Mouse (Mus musculus) midbrain, embryonic 14.5 days (tissue): ENCODE data around the gene Rbm15. TPM values are rescaled to one million over a fixed set of nuclear protein-coding genes. Genes with fewer than 3 reads are reported as not detected.

Source experiments
- ATAC-seq: fragments of 200-750 bp; cut with Nextera tagmentation; 2 replicates; pipeline ENCODE4 v1.8.0; 2017; ENCODE audit warnings: moderate number of reproducible peaks, moderate library complexity; ENCODE audit not compliant: low FRiP score, low TSS enrichment
- DNase-seq: peaks from one replicate; pipeline ENCODE4 v3.0.0-alpha.2; 2015
- H3K27ac ChIP-seq: fragments of 300-500 bp; sonication (generic); replicated peaks from 2 replicates; pipeline ENCODE4 v1.5.1; 2014; ENCODE audit warnings: mild to moderate bottlenecking, low read depth, low read length, moderate library complexity
- H3K27me3 ChIP-seq: fragments of 300-500 bp; sonication (generic); 2 replicates; pipeline ENCODE4 v1.6.1; 2014; ENCODE audit warnings: low read length, control low read depth, mixed read lengths; ENCODE audit not compliant: control insufficient read depth, insufficient read depth
- H3K36me3 ChIP-seq: fragments of 300-500 bp; sonication (generic); 2 replicates; pipeline ENCODE4 v1.6.1; 2014; ENCODE audit warnings: low read length, control low read depth; ENCODE audit not compliant: control insufficient read depth, insufficient read depth
- H3K4me1 ChIP-seq: fragments of 300-500 bp; sonication (generic); 2 replicates; pipeline ENCODE4 v1.6.1; 2014; ENCODE audit warnings: mild to moderate bottlenecking, antibody characterized with exemption, low read length, control low read depth; ENCODE audit not compliant: control insufficient read depth, insufficient read depth
- H3K4me2 ChIP-seq: fragments of 300-500 bp; sonication (generic); 2 replicates; pipeline ENCODE4 v1.6.1; 2014; ENCODE audit warnings: mild to moderate bottlenecking, low read length, moderate library complexity
- H3K4me3 ChIP-seq: fragments of 300-500 bp; sonication (generic); replicated peaks from 2 replicates; pipeline ENCODE4 v1.5.1; 2014; ENCODE audit warnings: low read depth, low read length
- H3K9ac ChIP-seq: fragments of 300-500 bp; sonication (generic); replicated peaks from 2 replicates; pipeline ENCODE4 v1.6.1; 2014; ENCODE audit warnings: mild to moderate bottlenecking, low read length, moderate library complexity
- H3K9me3 ChIP-seq: fragments of 300-500 bp; sonication (generic); 2 replicates; pipeline ENCODE4 v1.6.1; 2016; ENCODE audit warnings: low read length, control low read depth, mixed read lengths; ENCODE audit not compliant: control insufficient read depth
- WGBS: fragments of 180-500 bp; shearing (Covaris S2); extraction: QIAGEN DNeasy Blood & Tissue Kit; methylation state at CpG from one replicate; pipeline ENCODE4 v1.1.7; 2014; 5-methylcytosine and 5-hydroxymethylcytosine counted together
- polyA plus RNA-seq: library from polyadenylated mRNA; unstranded; fragments of >200 nt; fragmentation: Nextera tagmentation; extraction: Ambion mirVana; gene quantifications from 2 replicates; pipeline ENCODE4 v1.2.1, GENCODE M21; 2014

Gene Rbm15
- 9.1 and 10.3 TPM in 2 replicates for polyA plus RNA-seq

GRCm38 (mm10) chr3:107333381-107334201, at the start of gene Rbm15:
Gene Rbm15 (minus strand): TSS chr3:107333673.
- H3K9me3 ChIP-seq = no peaks in the 10 kb centered on the region
- DNase-seq (peak; percentile 99), ATAC-seq (peak; percentile 95)
- no peaks in the 10 kb centered on the region for H3K27me3 ChIP-seq
- peak within 1 kb of the TSS; percentile 93 for H3K27ac ChIP-seq
- peak within 1 kb of the TSS; percentile 93 for H3K4me3 ChIP-seq
- H3K4me2 ChIP-seq = peak within 1 kb of the TSS; percentile 86
- H3K4me1 ChIP-seq = peaks cover 28% of the 10 kb centered on the region
- peaks cover 14% of the 10 kb centered on the region for H3K36me3 ChIP-seq
- H3K9ac ChIP-seq = peak within 1 kb of the TSS; percentile 80
- WGBS = under 1% methylated on average over 62 of the region's 62 CpGs

GRCm38 (mm10) chr3:107379422-107379821, 45.9 kb upstream of the Rbm15 start:
- Histone ChIP-seq H3K27ac (no peak overlapping the region), H3K27me3 (no peaks in the 10 kb centered on the region), H3K9me3 (no peaks in the 10 kb centered on the region), H3K36me3 (no peaks in the 10 kb centered on the region), H3K9ac (no peak overlapping the region), H3K4me2 (no peak overlapping the region), H3K4me3 (no peak overlapping the region), H3K4me1 (0 out of 2 replicates have a peak, but pooled peaks cover 6% of the 10 kb centered on the region)
- ATAC-seq (no peak), DNase-seq (peak; percentile 70)
- 4% methylated on average over 4 of the region's 4 CpGs for WGBS

- no peaks in the 10 kb centered on the region for H3K36me3 ChIP-seq
- 84% methylated on average over 5 of the region's 5 CpGs for WGBS
- H3K4me2 ChIP-seq = no peak overlapping the region
- H3K4me3 ChIP-seq = no peak overlapping the region
- H3K9me3 ChIP-seq = no peaks in the 10 kb centered on the region
- no peaks in the 10 kb centered on the region for H3K27me3 ChIP-seq
- DNase-seq (no peak), ATAC-seq (no peak)
- H3K4me1 ChIP-seq = 0 out of 2 replicates have a peak, but pooled peaks cover 6% of the 10 kb centered on the region
- no peak overlapping the region for H3K9ac ChIP-seq
- no peak overlapping the region for H3K27ac ChIP-seq
Observed at GRCm38 (mm10) chr3:107378626-107379025, 45.2 kb upstream of the Rbm15 start.

GRCm38 (mm10) chr3:107374948-107375664, 41.6 kb upstream of the Rbm15 start:
- Histone ChIP-seq H3K36me3 (no peaks in the 10 kb centered on the region), H3K4me1 (0 out of 2 replicates have a peak, but pooled peaks cover 4% of the 10 kb centered on the region), H3K4me2 (no peak overlapping the region), H3K9me3 (no peaks in the 10 kb centered on the region), H3K4me3 (no peak overlapping the region), H3K9ac (no peak overlapping the region), H3K27me3 (no peaks in the 10 kb centered on the region), H3K27ac (no peak overlapping the region)
- peak; percentile 44 for DNase-seq
- 16% methylated on average over 6 of the region's 6 CpGs for WGBS
- ATAC-seq = no peak

- ATAC-seq = no peak
- Histone ChIP-seq H3K9ac (no peak overlapping the region), H3K36me3 (no peaks in the 10 kb centered on the region), H3K27ac (no peak overlapping the region), H3K4me3 (no peak overlapping the region), H3K4me1 (no peaks in the 10 kb centered on the region), H3K9me3 (no peaks in the 10 kb centered on the region), H3K27me3 (no peaks in the 10 kb centered on the region), H3K4me2 (no peak overlapping the region)
- DNase-seq = no peak
- WGBS = 80% methylated on average over 6 of the region's 6 CpGs
Observed at GRCm38 (mm10) chr3:107369156-107369555, 35.7 kb upstream of the Rbm15 start.

- Histone ChIP-seq H3K4me2 (no peak overlapping the region), H3K27me3 (no peaks in the 10 kb centered on the region), H3K4me1 (no peaks in the 10 kb centered on the region), H3K9me3 (no peaks in the 10 kb centered on the region), H3K9ac (no peak overlapping the region), H3K36me3 (no peaks in the 10 kb centered on the region), H3K4me3 (no peak overlapping the region), H3K27ac (no peak overlapping the region)
- WGBS = 84% methylated on average over 8 of the region's 8 CpGs
- DNase-seq = no peak
- ATAC-seq = no peak
Observed at GRCm38 (mm10) chr3:107367938-107368599, 34.6 kb upstream of the Rbm15 start.

- ATAC-seq = no peak
- no peaks in the 10 kb centered on the region for H3K27me3 ChIP-seq
- no peak for DNase-seq
- H3K9me3 ChIP-seq = no peaks in the 10 kb centered on the region
- H3K4me2 ChIP-seq = no peak overlapping the region
- no peak overlapping the region for H3K27ac ChIP-seq
- no peaks in the 10 kb centered on the region for H3K36me3 ChIP-seq
- 90% methylated on average over 4 of the region's 4 CpGs for WGBS
- H3K9ac ChIP-seq = no peak overlapping the region
- H3K4me3 ChIP-seq = no peak overlapping the region
- H3K4me1 ChIP-seq = no peaks in the 10 kb centered on the region
Observed at GRCm38 (mm10) chr3:107365341-107365740, 31.9 kb upstream of the Rbm15 start.

GRCm38 (mm10) chr3:107363391-107363790, 29.9 kb upstream of the Rbm15 start:
- H3K4me2 ChIP-seq = no peak overlapping the region
- ATAC-seq (no peak), DNase-seq (no peak)
- no peaks in the 10 kb centered on the region for H3K36me3 ChIP-seq
- H3K4me1 ChIP-seq = no peaks in the 10 kb centered on the region
- 83% methylated on average over 5 of the region's 5 CpGs for WGBS
- no peak overlapping the region for H3K27ac ChIP-seq
- no peak overlapping the region for H3K9ac ChIP-seq
- no peak overlapping the region for H3K4me3 ChIP-seq
- H3K27me3 ChIP-seq = no peaks in the 10 kb centered on the region
- no peaks in the 10 kb centered on the region for H3K9me3 ChIP-seq
